Mouse (Mus musculus) frontal cortex, adult (tissue): ENCODE results near the gene Mbd6.
"Not testable (repeated sequence)": the region's sequence is repeated elsewhere in the genome, so short reads cannot be mapped to it uniquely, and the experiment has no call there.

ENCODE experiments used
- ATAC-seq: cut with Nextera tagmentation; 2 replicates; pipeline ENCODE4 v1.9.2; 2017; ENCODE audit warnings: mild to moderate bottlenecking, moderate library complexity, mixed read lengths; ENCODE audit not compliant: low TSS enrichment

Mbd6 gene

GRCm38 (mm10) chr10:127288800-127289572 is at the start of gene Mbd6:
Mbd6 (minus strand) TSS chr10:127289018.
- ATAC-seq, result 0 out of 2 replicates have a peak, but pooled peaks have one; percentile 3

GRCm38 (mm10) chr10:127337536-127338099 is 48.8 kb upstream of the Mbd6 start:
- ATAC-seq, result no peak

- ATAC-seq, result no peak
Observed at GRCm38 (mm10) chr10:127336952-127337351, 48.1 kb upstream of the Mbd6 start.

- ATAC-seq, result no peak
Observed at GRCm38 (mm10) chr10:127335271-127335670, 46.5 kb upstream of the Mbd6 start.

- no peak for ATAC-seq
Observed at GRCm38 (mm10) chr10:127333152-127333551, 44.3 kb upstream of the Mbd6 start.

GRCm38 (mm10) chr10:127332211-127332874 is 43.5 kb upstream of the Mbd6 start:
- no peak for ATAC-seq

- ATAC-seq, result no peak
Observed at GRCm38 (mm10) chr10:127330212-127330611, 41.4 kb upstream of the Mbd6 start.

GRCm38 (mm10) chr10:127327461-127328145 is 38.8 kb upstream of the Mbd6 start:
- no peak for ATAC-seq

- no peak for ATAC-seq
Observed at GRCm38 (mm10) chr10:127326828-127327227, 38.0 kb upstream of the Mbd6 start.

- no peak for ATAC-seq
Observed at GRCm38 (mm10) chr10:127326017-127326801, 37.4 kb upstream of the Mbd6 start.

GRCm38 (mm10) chr10:127325454-127326016 is 36.7 kb upstream of the Mbd6 start:
- no peak for ATAC-seq

- no peak for ATAC-seq
Observed at GRCm38 (mm10) chr10:127324495-127324894, 35.7 kb upstream of the Mbd6 start.

GRCm38 (mm10) chr10:127323131-127323855 is 34.5 kb upstream of the Mbd6 start:
- no peak for ATAC-seq

- ATAC-seq, result no peak
Observed at GRCm38 (mm10) chr10:127322669-127323068, 33.9 kb upstream of the Mbd6 start.

- ATAC-seq, result no peak
Observed at GRCm38 (mm10) chr10:127322178-127322577, 33.4 kb upstream of the Mbd6 start.

GRCm38 (mm10) chr10:127321621-127322020 is 32.8 kb upstream of the Mbd6 start, which contains the start of gene Arhgap9:
Arhgap9 (plus strand) TSS chr10:127321964.
- no peak for ATAC-seq

- no peak for ATAC-seq
Observed at GRCm38 (mm10) chr10:127319969-127320368, 31.2 kb upstream of the Mbd6 start.

GRCm38 (mm10) chr10:127318009-127318408 is 29.2 kb upstream of the Mbd6 start:
- ATAC-seq, result no peak

GRCm38 (mm10) chr10:127317277-127317676 is 28.5 kb upstream of the Mbd6 start:
- no peak for ATAC-seq

- not testable (repeated sequence) for ATAC-seq
Observed at GRCm38 (mm10) chr10:127314950-127315349, 26.1 kb upstream of the Mbd6 start.
